Mouse (Mus musculus) intestine, embryonic 16.5 days (tissue): ENCODE measurements around the gene Ntng1. TPM values are rescaled to one million over a fixed set of nuclear protein-coding genes. Genes with fewer than 3 reads are reported as not detected.
A peak's percentile ranks its signal among the peaks of the same experiment; 100 is the strongest.

Experiments
- ATAC-seq: fragments of 200-750 bp; cut with Nextera tagmentation; 2 replicates; pipeline ENCODE4 v1.8.0; 2017; ENCODE audit warnings: moderate TSS enrichment, moderate library complexity
- H3K27ac ChIP-seq: fragments of 300-500 bp; sonication (generic); 2 replicates; pipeline ENCODE4 v1.5.1; 2014; ENCODE audit warnings: mild to moderate bottlenecking, low read length
- H3K27me3 ChIP-seq: fragments of 300-500 bp; sonication (generic); replicated peaks from 2 replicates; pipeline ENCODE4 v1.6.1; 2014; ENCODE audit warnings: low read length, control low read depth, mixed read lengths; ENCODE audit not compliant: control insufficient read depth, insufficient read depth
- H3K36me3 ChIP-seq: fragments of 300-500 bp; sonication (generic); 2 replicates; pipeline ENCODE4 v1.6.1; 2014; ENCODE audit warnings: low read length, control low read depth; ENCODE audit not compliant: control insufficient read depth, insufficient read depth
- H3K4me1 ChIP-seq: fragments of 300-500 bp; sonication (generic); 2 replicates; pipeline ENCODE4 v1.6.1; 2014; ENCODE audit warnings: low read length, control low read depth, mixed read lengths; ENCODE audit not compliant: control insufficient read depth, insufficient read depth
- H3K4me2 ChIP-seq: fragments of 300-500 bp; sonication (generic); 2 replicates; pipeline ENCODE4 v1.6.1; 2014; ENCODE audit warnings: low read depth, low read length, control low read depth
- H3K4me3 ChIP-seq: fragments of 300-500 bp; sonication (generic); 2 replicates; pipeline ENCODE4 v1.5.1; 2014; ENCODE audit warnings: mild to moderate bottlenecking, low read length
- H3K9ac ChIP-seq: fragments of 300-500 bp; sonication (generic); 2 replicates; pipeline ENCODE4 v1.6.1; 2014; ENCODE audit warnings: low read depth, low read length
- H3K9me3 ChIP-seq: fragments of 300-500 bp; sonication (generic); 2 replicates; pipeline ENCODE4 v1.6.1; 2016; ENCODE audit warnings: low read length, control low read depth; ENCODE audit not compliant: control insufficient read depth
- WGBS: fragments of 180-500 bp; shearing (Covaris S2); extraction: QIAGEN DNeasy Blood & Tissue Kit; methylation state at CpG from one replicate; pipeline ENCODE4 v1.1.7; 2014; 5-methylcytosine and 5-hydroxymethylcytosine counted together
- polyA plus RNA-seq: library from polyadenylated mRNA; unstranded; fragments of >200 nt; fragmentation: Nextera tagmentation; extraction: Ambion mirVana; gene quantifications from 2 replicates; pipeline ENCODE4 v1.2.1, GENCODE M21; 2015

Ntng1 gene
- 2.3 and 3.0 TPM in 2 replicates for polyA plus RNA-seq

DNA sequence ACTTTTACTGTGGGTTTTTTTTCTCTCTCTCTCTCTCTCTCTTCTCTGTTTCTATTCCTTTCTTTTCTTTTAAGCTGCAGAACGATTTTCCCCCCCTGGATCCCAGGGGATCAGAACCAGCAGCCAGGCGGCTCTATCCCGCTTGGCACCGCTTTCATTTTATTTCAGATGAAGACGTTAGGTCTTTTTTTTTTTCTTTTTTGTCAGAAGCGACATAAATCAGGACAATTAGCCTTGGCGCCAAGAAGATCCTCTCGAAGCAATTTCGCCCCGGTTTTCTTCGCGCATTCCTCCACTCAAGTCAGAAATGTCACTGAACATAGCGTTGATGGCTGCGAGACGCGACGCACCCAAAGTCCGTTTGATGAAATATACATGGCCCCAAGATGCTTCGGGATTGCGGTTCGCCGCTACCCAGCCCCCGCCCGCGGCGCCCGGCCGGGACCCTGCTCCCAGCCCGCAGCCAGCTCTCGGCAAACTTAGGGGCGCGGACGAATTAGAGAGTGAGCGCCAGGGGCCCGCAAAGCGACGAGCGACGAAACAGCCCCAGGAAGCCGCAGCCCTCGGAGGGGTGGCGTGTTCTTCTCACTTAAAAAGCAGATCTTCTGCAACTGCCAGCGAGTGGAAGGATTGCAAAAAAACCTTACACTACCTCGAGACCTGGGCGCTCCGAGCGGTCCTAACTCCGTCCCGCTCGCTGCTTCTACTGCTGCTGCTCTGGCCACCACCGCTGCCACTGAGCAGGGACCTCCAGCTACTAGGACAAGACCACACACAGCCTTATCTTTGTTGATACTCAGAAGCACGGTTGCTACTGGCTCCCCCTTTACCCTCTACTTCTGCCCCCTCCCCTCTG, at the start of gene Ntng1:
Gene Ntng1 (minus strand): TSS at position 806 of the 856 bp plus-strand sequence.
- H3K9ac ChIP-seq = peak within 1 kb of the TSS; percentile 55
- ATAC-seq = peak; percentile 73
- H3K4me3 ChIP-seq = peak within 1 kb of the TSS; percentile 66
- H3K4me2 ChIP-seq = peak within 1 kb of the TSS; percentile 100
- peaks cover 4% of the 10 kb centered on the region; the same call in 1 of the 2 replicates for H3K27me3 ChIP-seq
- H3K27ac ChIP-seq = no peak within 1 kb of the TSS
- H3K9me3 ChIP-seq = no peaks in the 10 kb centered on the region
- H3K36me3 ChIP-seq = no peaks in the 10 kb centered on the region
- peaks cover 8% of the 10 kb centered on the region; the same call in 1 of the 2 replicates for H3K4me1 ChIP-seq
- under 1% methylated on average over 52 of the region's 52 CpGs for WGBS

DNA sequence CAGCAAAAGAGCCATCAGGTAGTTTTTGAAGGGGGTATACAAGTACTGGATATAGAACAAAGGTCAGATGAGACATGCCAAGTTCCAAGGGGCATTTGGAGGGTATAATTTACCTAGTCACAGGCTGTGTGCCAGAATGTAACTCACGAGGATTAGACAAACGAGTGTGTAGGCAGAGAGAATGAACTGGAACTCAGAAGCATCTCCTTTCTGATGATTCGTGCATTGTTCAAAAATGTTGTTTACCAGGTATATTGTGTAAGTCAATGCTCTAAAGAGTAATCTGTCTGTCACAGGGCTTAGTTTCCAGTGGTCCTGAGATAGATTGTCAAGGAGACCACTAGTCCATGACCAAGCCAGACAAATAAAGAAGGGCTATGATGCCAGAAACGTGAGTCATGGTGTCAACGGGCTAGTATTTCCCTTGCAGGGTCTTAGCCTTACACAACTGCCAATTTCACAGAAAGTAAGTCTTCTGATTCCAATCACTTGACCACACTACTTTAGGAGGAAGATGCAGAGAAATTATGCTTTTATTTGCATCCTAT, 43.7 kb upstream of the Ntng1 start:
- WGBS = 85% methylated on average over 5 of the region's 5 CpGs
- no peaks in the 10 kb centered on the region for H3K4me1 ChIP-seq
- no peaks in the 10 kb centered on the region for H3K27me3 ChIP-seq
- no peak overlapping the region for H3K27ac ChIP-seq
- H3K36me3 ChIP-seq = no peaks in the 10 kb centered on the region
- H3K9me3 ChIP-seq = no peaks in the 10 kb centered on the region
- no peak overlapping the region for H3K4me2 ChIP-seq
- H3K4me3 ChIP-seq = no peak overlapping the region
- ATAC-seq = no peak
- no peak overlapping the region for H3K9ac ChIP-seq

DNA sequence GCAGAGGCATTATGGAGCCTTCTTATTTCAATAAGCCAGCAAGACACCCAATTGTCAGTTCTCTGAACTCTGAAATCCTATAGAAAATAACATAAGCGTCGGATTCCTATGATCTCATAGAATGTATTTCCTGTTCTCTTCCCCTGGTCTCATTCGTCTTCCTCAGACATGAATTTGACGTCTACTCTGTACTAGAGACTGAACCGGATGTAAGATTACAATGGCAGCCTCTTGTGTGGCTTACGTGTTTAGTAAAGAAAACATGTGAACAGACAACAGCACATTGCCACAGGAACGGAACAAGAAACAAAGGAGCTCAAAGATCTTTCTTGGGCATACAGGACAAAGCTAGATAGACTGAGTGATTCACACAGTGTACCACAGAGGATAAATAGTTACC, 5.3 kb upstream of the Ntng1 start:
- H3K27me3 ChIP-seq = no peaks in the 10 kb centered on the region; the same call in 1 of the 2 replicates
- H3K4me1 ChIP-seq = no peaks in the 10 kb centered on the region
- no peak for ATAC-seq
- H3K4me2 ChIP-seq = no peak overlapping the region
- H3K36me3 ChIP-seq = no peaks in the 10 kb centered on the region
- no peak overlapping the region for H3K27ac ChIP-seq
- 70% methylated on average over 7 of the region's 7 CpGs for WGBS
- no peaks in the 10 kb centered on the region for H3K9me3 ChIP-seq
- no peak overlapping the region for H3K4me3 ChIP-seq
- no peak overlapping the region for H3K9ac ChIP-seq

DNA sequence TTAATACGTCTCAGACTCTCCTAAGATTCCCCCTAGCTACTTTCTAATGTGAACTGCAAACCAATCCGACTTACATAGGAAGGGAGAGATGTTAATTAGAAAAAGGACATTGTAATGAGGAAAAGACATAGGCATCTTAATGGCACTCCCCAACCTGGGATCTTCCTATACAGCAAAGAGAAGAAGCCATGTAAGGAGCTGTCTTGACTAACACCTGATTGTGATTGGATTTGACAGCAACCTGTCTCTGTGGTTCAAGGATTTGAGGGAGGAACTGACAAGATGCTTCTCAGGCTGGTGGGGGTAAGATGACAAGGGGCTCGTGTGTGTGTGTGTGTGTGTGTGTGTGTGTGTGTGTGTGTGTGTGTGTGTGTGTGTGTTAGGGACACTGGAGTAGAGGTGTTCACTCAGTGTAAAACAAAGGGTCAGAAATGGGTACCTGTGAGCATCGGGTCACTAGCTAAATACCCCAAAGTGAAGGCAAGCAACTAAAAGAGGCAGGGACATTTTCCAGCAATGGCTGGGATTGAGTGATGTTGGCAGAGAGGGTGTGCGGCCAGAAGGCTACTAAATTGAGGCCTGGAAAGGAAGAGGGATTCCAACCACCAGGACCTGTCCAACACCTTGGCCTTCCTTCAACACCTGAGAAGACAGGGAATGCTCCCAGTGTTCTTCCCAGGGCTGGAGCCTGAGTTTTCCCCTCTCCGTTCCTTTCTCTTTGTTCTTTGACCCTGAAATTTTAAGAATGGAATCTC, 667 bp upstream of the Ntng1 start:
- Histone ChIP-seq H3K4me1 (peaks cover 8% of the 10 kb centered on the region; the same call in 1 of the 2 replicates), H3K36me3 (no peaks in the 10 kb centered on the region), H3K9ac (no peak overlapping the region), H3K27me3 (peaks cover 4% of the 10 kb centered on the region; the same call in 1 of the 2 replicates), H3K27ac (no peak overlapping the region), H3K4me3 (no peak overlapping the region), H3K4me2 (no peak overlapping the region), H3K9me3 (no peaks in the 10 kb centered on the region)
- 54% methylated on average over 6 of the region's 6 CpGs for WGBS
- no peak for ATAC-seq

DNA sequence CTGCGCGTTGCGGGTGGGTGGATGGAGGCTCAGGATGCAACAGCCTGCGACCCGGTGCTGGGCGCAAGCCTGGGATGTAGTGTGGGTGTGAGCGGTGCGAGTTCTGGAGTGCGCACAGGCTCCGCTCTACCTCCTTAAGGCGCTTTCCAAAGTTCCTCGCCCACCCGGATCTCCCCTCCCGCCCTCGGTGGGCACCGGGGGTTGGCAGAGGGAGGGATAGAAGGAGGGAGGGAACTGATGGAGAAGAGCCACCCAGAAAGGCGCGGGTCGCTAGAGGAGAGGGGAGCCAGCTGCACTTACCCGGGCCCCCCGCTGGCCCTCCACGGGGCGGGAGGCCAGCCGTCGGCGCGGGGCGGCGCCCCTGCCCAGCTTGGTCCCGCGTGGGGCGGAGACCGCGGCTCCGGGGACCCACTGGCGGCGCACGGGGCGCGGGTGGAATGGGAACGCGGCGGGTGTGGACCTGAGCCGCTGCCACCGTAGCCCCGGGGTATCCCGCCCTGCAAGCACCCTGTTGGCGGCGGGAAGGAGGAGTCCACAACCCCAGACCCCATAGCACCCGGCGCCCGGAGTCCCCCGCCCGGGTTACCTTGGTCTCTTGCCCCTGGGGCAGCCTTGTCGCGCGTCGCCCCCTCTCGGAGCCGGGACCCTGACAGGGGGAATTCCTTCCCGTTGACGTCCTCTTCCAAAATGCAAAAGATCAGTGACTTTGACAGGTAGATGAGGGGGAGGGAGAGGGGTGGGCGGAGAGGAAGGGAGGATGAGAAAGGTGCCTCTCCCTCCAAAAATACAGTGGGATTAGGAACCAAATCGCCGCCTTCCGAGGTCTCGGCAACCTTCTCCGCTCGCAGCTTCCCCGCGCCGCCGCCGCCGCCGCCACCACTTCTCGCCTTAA, 1.3 kb downstream of the Ntng1 start:
- under 1% methylated on average over 73 of the region's 77 CpGs for WGBS
- peaks cover 8% of the 10 kb centered on the region; the same call in 1 of the 2 replicates for H3K4me1 ChIP-seq

DNA sequence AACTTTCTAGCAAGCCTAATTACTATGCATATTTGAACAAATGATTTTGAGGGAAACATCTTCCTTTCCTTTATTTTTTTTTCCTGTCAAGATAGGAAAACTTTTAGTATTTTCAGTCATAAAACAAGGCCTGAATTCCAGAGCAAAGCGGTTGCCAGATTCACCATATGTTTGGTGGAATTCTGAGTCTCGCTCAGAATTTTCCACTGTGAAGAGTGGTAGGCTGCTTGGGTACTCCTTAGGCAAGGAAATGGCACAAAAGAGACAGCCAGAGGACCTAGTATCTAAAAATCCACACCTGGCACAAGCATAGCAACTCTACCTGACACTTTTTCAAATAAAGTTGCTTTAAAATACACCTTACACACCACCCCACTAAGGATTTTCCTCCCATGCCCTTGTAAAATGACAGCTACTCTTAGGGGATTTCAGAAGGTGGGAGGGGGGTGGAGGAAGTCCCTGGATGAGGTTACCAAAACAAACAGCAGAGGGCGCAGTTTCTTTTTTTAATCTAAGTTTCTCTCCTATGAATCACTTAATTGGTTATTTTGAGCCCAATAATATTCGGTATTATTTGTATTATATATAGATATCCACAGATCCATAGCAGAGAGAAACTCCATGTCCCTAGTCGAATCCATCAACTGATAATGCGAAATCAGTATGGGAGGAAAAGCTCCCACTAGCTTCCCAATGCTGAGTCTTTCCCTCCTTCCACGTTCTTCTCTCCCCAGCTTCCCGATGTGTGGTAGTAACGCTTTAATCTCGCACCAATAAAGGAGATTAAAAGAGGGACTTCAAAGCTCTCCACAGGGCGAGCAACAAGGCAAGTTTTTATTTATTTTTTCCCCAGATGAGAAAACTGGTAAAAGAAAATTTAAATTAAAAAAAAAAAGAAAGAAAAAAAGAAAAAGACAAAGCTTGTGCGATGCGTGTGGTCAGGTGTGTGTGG, 2.2 kb downstream of the Ntng1 start:
- Histone ChIP-seq H3K27me3 (peaks cover 4% of the 10 kb centered on the region; the same call in 1 of the 2 replicates), H3K9ac (peak overlapping the region; percentile 55; the same call in 1 of the 2 replicates), H3K27ac (no peak overlapping the region), H3K4me1 (peaks cover 8% of the 10 kb centered on the region; the same call in 1 of the 2 replicates), H3K36me3 (no peaks in the 10 kb centered on the region), H3K4me2 (peak overlapping the region; percentile 100), H3K4me3 (peak overlapping the region; percentile 66), H3K9me3 (no peaks in the 10 kb centered on the region)
- WGBS = 4% methylated on average over 13 of the region's 13 CpGs
- ATAC-seq = peak; percentile 29; the same call in 1 of the 2 replicates

More for the DNA sequence above, 1.3 kb downstream of the Ntng1 start:
- Histone ChIP-seq H3K9me3 (no peaks in the 10 kb centered on the region), H3K4me2 (peak overlapping the region; percentile 100), H3K36me3 (no peaks in the 10 kb centered on the region), H3K9ac (peak overlapping the region; percentile 55), H3K4me3 (peak overlapping the region; percentile 66), H3K27ac (no peak overlapping the region), H3K27me3 (peaks cover 4% of the 10 kb centered on the region; the same call in 1 of the 2 replicates)
- ATAC-seq = peak; percentile 73

DNA sequence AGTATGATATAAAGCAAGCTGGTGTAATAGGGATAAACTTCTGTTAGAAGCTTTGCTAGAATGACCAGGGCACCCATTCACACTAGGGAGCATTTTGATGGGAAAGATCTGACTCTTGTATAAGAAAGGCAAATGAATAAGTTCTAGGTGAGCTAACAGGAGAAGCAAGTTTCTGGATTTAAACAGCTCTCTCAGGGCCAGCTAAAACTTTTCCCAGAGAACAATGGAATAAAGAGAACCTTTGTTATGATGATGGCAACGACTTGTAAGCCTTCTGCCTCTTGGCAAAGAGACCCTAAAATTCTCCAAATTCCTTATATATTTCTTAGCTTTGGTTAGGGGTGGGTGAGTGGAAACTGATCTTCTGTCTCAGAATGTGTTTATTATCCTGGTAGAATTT, 7.7 kb downstream of the Ntng1 start:
- Histone ChIP-seq H3K9me3 (no peaks in the 10 kb centered on the region), H3K36me3 (no peaks in the 10 kb centered on the region), H3K27me3 (no peaks in the 10 kb centered on the region), H3K4me3 (no peak overlapping the region), H3K4me2 (no peak overlapping the region), H3K27ac (no peak overlapping the region), H3K9ac (no peak overlapping the region), H3K4me1 (no peaks in the 10 kb centered on the region)
- ATAC-seq = no peak
- WGBS = 19% methylated on average over 1 of the region's 1 CpGs

DNA sequence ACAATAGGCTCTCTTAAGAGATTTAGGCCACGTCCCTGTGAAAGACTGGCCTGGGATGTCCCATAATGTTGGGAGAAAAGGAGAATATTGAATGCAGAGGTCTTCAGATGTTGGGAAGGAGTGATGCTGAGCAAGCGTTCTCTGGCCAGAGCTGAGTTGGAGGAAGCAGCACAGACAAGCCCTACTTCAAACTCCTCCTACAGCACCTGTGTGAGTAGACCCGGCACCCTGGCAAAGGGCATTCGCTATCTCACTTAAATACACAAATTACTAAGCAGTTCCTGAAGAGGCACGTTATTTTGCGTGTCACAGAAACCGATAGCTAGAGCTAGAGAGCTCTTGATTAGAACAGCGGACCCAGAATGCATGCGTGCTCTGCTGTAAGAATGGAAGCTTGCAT, 10.7 kb downstream of the Ntng1 start:
- no peak for ATAC-seq
- Histone ChIP-seq H3K4me2 (no peak overlapping the region), H3K9me3 (no peaks in the 10 kb centered on the region), H3K36me3 (no peaks in the 10 kb centered on the region), H3K27ac (no peak overlapping the region), H3K4me3 (no peak overlapping the region), H3K9ac (no peak overlapping the region), H3K27me3 (no peaks in the 10 kb centered on the region), H3K4me1 (no peaks in the 10 kb centered on the region)
- 77% methylated on average over 9 of the region's 9 CpGs for WGBS
